Mouse (Mus musculus) ES-Bruce4 (cell line): ENCODE measurements at regions not wholly inside any gene's neighbourhood (a gene's known extent, or its start where the extent isn't known, plus 50 kb on each side); places are given as distances from the start of the nearest gene placed in this dataset.

ENCODE experiments used
- H3K27ac ChIP-seq: 2 replicates; pipeline ENCODE4 v1.5.1; 2012; ENCODE audit warnings: low read length, inconsistent platforms; ENCODE audit not compliant: insufficient read depth
- H3K27me3 ChIP-seq: 2 replicates; pipeline ENCODE4 v1.6.1; 2012; ENCODE audit warnings: mild to moderate bottlenecking, low read length, inconsistent platforms; ENCODE audit not compliant: control insufficient read depth, poor library complexity, insufficient read depth, severe bottlenecking
- H3K36me3 ChIP-seq: 2 replicates; pipeline ENCODE4 v1.6.1; 2012; ENCODE audit warnings: inconsistent platforms, mild to moderate bottlenecking, low read length, moderate library complexity; ENCODE audit not compliant: control insufficient read depth, poor library complexity, insufficient read depth, severe bottlenecking
- H3K4me1 ChIP-seq: one replicate; pipeline ENCODE4 v1.8.1; 2011; ENCODE audit warnings: low read length; ENCODE audit not compliant: control insufficient read depth, insufficient read depth
- H3K4me3 ChIP-seq: 2 replicates; pipeline ENCODE4 v1.5.1; 2011; ENCODE audit warnings: low read depth, mild to moderate bottlenecking, low read length
- H3K9ac ChIP-seq: 2 replicates; pipeline ENCODE4 v1.6.1; 2012; ENCODE audit warnings: low read depth, mild to moderate bottlenecking, inconsistent platforms; ENCODE audit not compliant: poor library complexity, severe bottlenecking
- H3K9me3 ChIP-seq: replicated peaks from 2 replicates; pipeline ENCODE4 v1.6.1; 2012; ENCODE audit warnings: mild to moderate bottlenecking, low read length, inconsistent platforms; ENCODE audit not compliant: control insufficient read depth, poor library complexity, insufficient read depth, severe bottlenecking
- CTCF ChIP-seq: IDR thresholded peaks from one replicate; pipeline ENCODE4 v1.8.1; 2011; ENCODE audit warnings: low read depth, low read length
- EP300 ChIP-seq: IDR thresholded peaks from 2 replicates; pipeline ENCODE4 v1.6.1; 2011; ENCODE audit warnings: low read depth, low read length; ENCODE audit not compliant: insufficient read depth
- POLR2A ChIP-seq: IDR thresholded peaks from one replicate; pipeline ENCODE4 v1.8.1; 2011; ENCODE audit warnings: low read length; ENCODE audit not compliant: insufficient read depth

DNA sequence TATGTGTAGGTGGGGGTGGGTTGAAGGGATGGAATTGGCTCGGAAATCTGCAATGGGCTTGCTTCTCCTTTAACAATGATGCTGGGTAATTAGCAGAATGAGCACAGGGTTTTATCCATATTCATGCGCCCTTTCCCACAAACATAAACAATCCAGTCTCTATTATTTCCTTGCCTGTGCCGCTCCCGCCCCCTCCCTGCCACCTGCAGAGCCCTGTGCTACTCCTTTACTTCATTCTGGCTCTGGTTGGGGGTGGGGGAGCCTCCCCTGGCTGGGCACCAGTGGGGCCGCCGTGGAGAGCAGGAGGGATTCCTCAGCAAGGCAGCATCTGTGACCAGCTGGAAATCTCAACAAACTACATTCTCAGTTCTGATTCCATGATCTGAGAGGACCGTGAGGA, 374.4 kb downstream of the Bcl11a start:
- H3K36me3 ChIP-seq: no peaks in the 10 kb centered on the region
- peaks cover 13% of the 10 kb centered on the region for H3K9me3 ChIP-seq
- TF ChIP-seq CTCF (no peak), POLR2A (no peak)
- H3K9ac ChIP-seq: no peak overlapping the region
- no peaks in the 10 kb centered on the region for H3K4me1 ChIP-seq
- no peak overlapping the region for H3K27ac ChIP-seq
- no peaks in the 10 kb centered on the region for H3K27me3 ChIP-seq
- no peak overlapping the region for H3K4me3 ChIP-seq

DNA sequence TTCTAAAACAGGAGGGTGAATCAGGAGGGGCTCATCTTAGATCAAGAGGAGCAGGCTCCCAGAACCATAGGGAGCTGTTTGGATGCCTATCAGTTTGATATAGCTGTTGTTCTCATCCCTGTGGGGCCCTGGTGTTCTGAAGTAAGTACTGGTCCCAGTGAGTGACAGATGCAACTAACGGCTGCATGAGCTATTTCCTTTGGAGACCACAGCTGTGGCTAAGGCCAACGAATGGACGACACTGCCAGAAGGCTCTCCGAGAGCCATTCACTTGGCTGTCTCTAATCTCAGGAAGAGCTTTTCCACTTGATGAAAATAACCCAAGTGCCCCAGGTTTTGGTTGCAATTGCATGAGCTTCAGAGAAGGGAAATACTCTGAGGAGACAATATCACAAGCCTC, 386.8 kb downstream of the Bcl11a start:
- Histone ChIP-seq H3K4me1 (no peaks in the 10 kb centered on the region), H3K27me3 (no peaks in the 10 kb centered on the region), H3K36me3 (no peaks in the 10 kb centered on the region), H3K9me3 (no peaks in the 10 kb centered on the region), H3K9ac (no peak overlapping the region), H3K27ac (no peak overlapping the region), H3K4me3 (no peak overlapping the region)
- no peak for TF ChIP-seq CTCF
- no peak for TF ChIP-seq POLR2A
- no peak for TF ChIP-seq EP300

DNA sequence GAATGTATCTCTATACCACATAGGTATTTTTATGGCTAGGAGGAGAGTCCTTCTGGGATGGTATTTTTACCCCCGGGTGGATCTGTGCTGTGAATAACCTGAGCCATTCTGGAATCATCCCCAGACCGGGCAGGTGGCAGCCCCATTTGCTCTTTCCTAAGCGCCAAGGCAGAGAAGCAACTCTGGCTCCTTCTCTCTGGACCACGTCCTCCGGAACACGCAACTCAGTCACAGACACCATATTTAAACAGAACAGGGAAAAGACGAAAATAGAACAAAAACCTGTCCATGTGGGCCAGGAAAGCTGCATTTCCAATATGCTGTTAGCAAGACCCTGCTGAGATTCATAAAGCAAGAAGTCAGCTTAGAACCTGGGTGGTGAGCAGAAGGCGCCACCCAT, 389.6 kb downstream of the Bcl11a start:
- Histone ChIP-seq H3K4me3 (no peak overlapping the region), H3K9ac (no peak overlapping the region), H3K4me1 (no peaks in the 10 kb centered on the region), H3K27ac (no peak overlapping the region), H3K9me3 (no peaks in the 10 kb centered on the region), H3K27me3 (no peaks in the 10 kb centered on the region), H3K36me3 (no peaks in the 10 kb centered on the region)
- no peak for TF ChIP-seq EP300
- TF ChIP-seq CTCF: no peak
- TF ChIP-seq POLR2A: no peak

DNA sequence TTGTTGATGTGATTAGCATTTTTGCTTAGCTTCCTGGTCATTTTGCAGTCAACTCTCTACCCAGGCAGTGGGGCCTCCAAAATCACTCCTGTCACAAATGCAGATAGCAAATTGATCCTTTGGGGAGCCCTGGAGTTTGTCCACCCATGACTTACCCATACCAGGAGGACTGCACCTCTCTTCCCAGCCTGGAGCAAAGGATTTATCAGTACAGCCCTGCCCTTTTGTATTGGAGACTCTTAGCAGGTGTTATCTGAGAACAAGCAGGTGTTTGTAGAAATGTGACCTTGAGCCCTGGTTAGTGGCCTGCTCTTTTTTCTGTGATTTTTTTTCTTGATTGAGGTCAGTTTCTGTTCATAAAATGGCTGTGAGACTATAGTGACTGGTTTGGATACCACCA, 392.6 kb downstream of the Bcl11a start:
- Histone ChIP-seq H3K4me1 (no peaks in the 10 kb centered on the region), H3K9ac (no peak overlapping the region)
- no peak for TF ChIP-seq POLR2A
- TF ChIP-seq EP300: no peak
- no peak for TF ChIP-seq CTCF

DNA sequence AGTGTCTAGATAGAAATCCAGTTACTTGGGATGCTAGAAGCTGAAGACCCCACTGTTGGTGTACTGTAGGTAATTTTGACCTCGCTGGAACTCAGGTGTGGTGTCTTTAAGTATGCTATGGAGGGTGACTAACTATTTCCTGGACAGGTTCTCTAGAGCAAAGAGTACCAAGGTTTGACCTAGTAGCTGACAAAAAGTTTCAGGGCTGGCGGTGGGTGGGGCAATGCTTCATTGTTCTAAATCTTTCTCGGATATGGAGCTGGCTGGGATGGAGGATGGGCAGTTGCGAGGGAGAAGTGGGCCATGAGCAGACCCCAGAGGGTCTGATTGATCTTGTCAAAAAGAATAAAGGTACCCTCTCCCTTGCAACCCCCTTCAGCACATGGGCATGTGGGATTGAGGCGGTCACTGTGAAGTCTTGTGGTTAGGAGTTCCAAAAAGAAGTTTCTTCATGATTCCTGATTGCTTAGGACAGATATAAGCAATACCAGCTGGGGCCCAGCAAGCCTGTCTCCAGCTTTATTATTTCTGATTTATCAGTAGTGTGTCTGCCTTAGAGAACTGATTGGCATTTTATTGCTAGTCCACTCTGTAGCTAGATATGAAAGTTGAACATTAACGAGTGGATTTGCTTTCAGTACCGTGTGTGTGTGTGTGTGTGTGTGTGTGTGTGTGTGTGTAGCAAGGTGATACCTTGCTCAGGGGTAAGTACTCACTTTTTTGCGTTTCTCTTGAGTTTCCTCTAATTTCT, 394.9 kb downstream of the Bcl11a start:
- H3K9me3 ChIP-seq: no peaks in the 10 kb centered on the region
- H3K4me1 ChIP-seq: no peaks in the 10 kb centered on the region
- H3K27ac ChIP-seq: no peak overlapping the region
- H3K4me3 ChIP-seq: no peak overlapping the region
- no peak for TF ChIP-seq EP300
- TF ChIP-seq POLR2A: no peak
- TF ChIP-seq CTCF: no peak
- no peak overlapping the region for H3K9ac ChIP-seq
- H3K27me3 ChIP-seq: no peaks in the 10 kb centered on the region
- H3K36me3 ChIP-seq: no peaks in the 10 kb centered on the region

More for the DNA sequence above, 392.6 kb downstream of the Bcl11a start:
- Histone ChIP-seq H3K36me3 (no peaks in the 10 kb centered on the region), H3K27me3 (no peaks in the 10 kb centered on the region), H3K9me3 (no peaks in the 10 kb centered on the region), H3K4me3 (no peak overlapping the region), H3K27ac (no peak overlapping the region)

DNA sequence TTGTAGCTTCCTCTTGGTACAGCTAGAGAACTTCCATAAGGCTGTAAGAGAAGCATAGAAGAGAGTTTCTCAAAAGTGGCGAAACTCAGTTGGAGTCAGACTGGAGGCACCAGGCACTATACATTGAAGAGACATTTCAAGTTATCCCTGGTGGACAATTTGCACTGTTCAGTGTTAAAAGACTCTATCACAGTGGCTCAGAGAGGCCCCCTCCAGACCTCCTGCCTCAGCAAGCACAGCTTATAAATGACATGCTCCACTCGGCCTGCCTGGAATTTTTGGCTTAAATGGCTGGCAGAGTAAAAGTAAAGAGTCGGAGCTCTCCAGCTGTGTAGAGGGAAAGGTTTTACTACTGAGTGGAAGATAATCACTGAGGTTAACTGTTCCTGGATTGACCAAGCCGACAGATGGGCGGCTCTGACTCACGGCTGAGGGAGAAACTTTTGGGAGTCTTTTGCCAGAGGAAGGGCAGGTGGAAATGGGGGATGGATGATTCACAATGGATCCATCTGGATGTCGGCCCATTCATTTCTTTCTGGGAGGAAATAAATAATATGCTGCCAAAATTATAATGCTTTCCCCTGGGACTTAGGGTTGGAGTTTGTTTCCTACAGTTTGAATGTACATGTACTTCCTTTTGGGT, 395.6 kb downstream of the Bcl11a start:
- Histone ChIP-seq H3K36me3 (no peaks in the 10 kb centered on the region), H3K9me3 (no peaks in the 10 kb centered on the region), H3K27me3 (no peaks in the 10 kb centered on the region), H3K9ac (no peak overlapping the region), H3K27ac (no peak overlapping the region), H3K4me1 (no peaks in the 10 kb centered on the region), H3K4me3 (no peak overlapping the region)
- no peak for TF ChIP-seq EP300
- TF ChIP-seq POLR2A: no peak
- TF ChIP-seq CTCF: no peak
